Mouse (Mus musculus) neural tube, embryonic 14.5 days (tissue): Measurements from ENCODE around the gene Ramp3. TPM values are rescaled to one million over a fixed set of nuclear protein-coding genes. Genes with fewer than 3 reads are reported as not detected.

Experiments
- ATAC-seq: fragments of 200-750 bp; cut with Nextera tagmentation; 2 replicates; pipeline ENCODE4 v1.8.0; 2017; ENCODE audit warnings: low read depth, mild to moderate bottlenecking, moderate TSS enrichment, moderate library complexity
- H3K27ac ChIP-seq: fragments of 300-500 bp; sonication (generic); 2 replicates; pipeline ENCODE4 v1.5.1; 2014; ENCODE audit warnings: low read depth, mild to moderate bottlenecking, control low read depth, low read length, moderate library complexity, mixed read lengths
- H3K27me3 ChIP-seq: fragments of 300-500 bp; sonication (generic); 2 replicates; pipeline ENCODE4 v1.6.1; 2014; ENCODE audit warnings: low read length; ENCODE audit not compliant: control insufficient read depth, insufficient read depth
- H3K36me3 ChIP-seq: fragments of 300-500 bp; sonication (generic); 2 replicates; pipeline ENCODE4 v1.6.1; 2014; ENCODE audit warnings: low read length, mixed read lengths; ENCODE audit not compliant: control insufficient read depth, insufficient read depth
- H3K4me1 ChIP-seq: fragments of 300-500 bp; sonication (generic); 2 replicates; pipeline ENCODE4 v1.6.1; 2014; ENCODE audit warnings: low read length; ENCODE audit not compliant: control insufficient read depth, insufficient read depth
- H3K4me2 ChIP-seq: fragments of 300-500 bp; sonication (generic); 2 replicates; pipeline ENCODE4 v1.6.1; 2014; ENCODE audit warnings: mild to moderate bottlenecking, low read depth, low read length, control low read depth
- H3K4me3 ChIP-seq: fragments of 300-500 bp; sonication (generic); 2 replicates; pipeline ENCODE4 v1.5.1; 2014; ENCODE audit warnings: low read depth, low read length, control low read depth, mixed read lengths
- H3K9ac ChIP-seq: fragments of 300-500 bp; sonication (generic); replicated peaks from 2 replicates; pipeline ENCODE4 v1.6.1; 2014; ENCODE audit warnings: low read depth, mild to moderate bottlenecking, control low read depth, low read length, mixed read lengths
- H3K9me3 ChIP-seq: fragments of 300-500 bp; sonication (generic); 2 replicates; pipeline ENCODE4 v1.6.1; 2016; ENCODE audit warnings: low read length; ENCODE audit not compliant: control insufficient read depth
- WGBS: fragments of 180-500 bp; shearing (Covaris S2); extraction: QIAGEN DNeasy Blood & Tissue Kit; methylation state at CpG from one replicate; pipeline ENCODE4 v1.1.7; 2014; 5-methylcytosine and 5-hydroxymethylcytosine counted together
- polyA plus RNA-seq: library from polyadenylated mRNA; unstranded; fragments of >200 nt; fragmentation: Nextera tagmentation; extraction: Ambion mirVana; gene quantifications from 2 replicates; pipeline ENCODE4 v1.2.1, GENCODE M21; 2014

Ramp3 gene
- 26.3 and 26.6 TPM in 2 replicates for polyA plus RNA-seq

GRCm38 (mm10) chr11:6658271-6658670 is at the start of gene Ramp3:
Ramp3 (plus strand) TSS chr11:6658521.
- Histone ChIP-seq H3K4me1 (peaks cover 9% of the 10 kb centered on the region; the same call in 1 of the 2 replicates), H3K36me3 (no peaks in the 10 kb centered on the region), H3K4me3 (peak within 1 kb of the TSS; percentile 37), H3K27me3 (no peaks in the 10 kb centered on the region), H3K9me3 (no peaks in the 10 kb centered on the region), H3K9ac (peak within 1 kb of the TSS; percentile 42), H3K4me2 (peak within 1 kb of the TSS; percentile 75), H3K27ac (no peak within 1 kb of the TSS)
- under 1% methylated on average over 18 of the region's 18 CpGs for WGBS
- ATAC-seq: peak; percentile 77

GRCm38 (mm10) chr11:6615250-6616205 is 42.8 kb upstream of the Ramp3 start:
- Histone ChIP-seq H3K36me3 (peaks cover 71% of the 10 kb centered on the region), H3K4me2 (no peak overlapping the region), H3K9me3 (no peaks in the 10 kb centered on the region), H3K4me1 (no peaks in the 10 kb centered on the region), H3K27ac (no peak overlapping the region), H3K4me3 (no peak overlapping the region), H3K9ac (no peak overlapping the region), H3K27me3 (no peaks in the 10 kb centered on the region)
- no peak for ATAC-seq
- WGBS: 96% methylated on average over 12 of the region's 12 CpGs

DNA sequence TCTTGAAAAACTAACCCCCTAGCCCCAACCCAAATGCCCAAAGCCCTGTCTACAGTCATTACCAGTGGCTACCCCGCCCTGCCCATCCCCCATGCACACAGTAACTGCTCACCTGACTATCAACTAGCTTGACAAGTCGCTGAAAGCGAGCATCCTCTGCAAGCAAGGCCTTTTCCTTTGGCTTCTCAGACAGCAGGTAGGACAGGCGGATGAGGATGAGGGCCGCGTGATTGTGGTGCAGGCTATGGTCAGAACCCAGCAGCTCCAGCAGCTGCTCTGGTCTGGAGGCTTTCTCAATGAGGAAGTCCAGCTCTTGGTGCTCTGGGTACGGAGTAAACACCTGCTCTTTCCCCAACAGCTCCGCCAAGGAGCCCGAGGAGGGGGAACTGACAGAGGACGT is 34.6 kb upstream of the Ramp3 start:
- no peaks in the 10 kb centered on the region for H3K9me3 ChIP-seq
- H3K4me3 ChIP-seq: no peak overlapping the region
- 90% methylated on average over 10 of the region's 10 CpGs for WGBS
- peaks cover 19% of the 10 kb centered on the region for H3K4me1 ChIP-seq
- peaks cover 35% of the 10 kb centered on the region for H3K36me3 ChIP-seq
- H3K27me3 ChIP-seq: no peaks in the 10 kb centered on the region
- no peak overlapping the region for H3K9ac ChIP-seq
- ATAC-seq: no peak
- H3K4me2 ChIP-seq: no peak overlapping the region
- H3K27ac ChIP-seq: no peak overlapping the region

- no peaks in the 10 kb centered on the region for H3K27me3 ChIP-seq
- H3K27ac ChIP-seq: no peak overlapping the region
- WGBS: 77% methylated on average over 14 of the region's 14 CpGs
- H3K4me3 ChIP-seq: peak overlapping the region; percentile 68
- peak overlapping the region; percentile 61; the same call in 1 of the 2 replicates for H3K9ac ChIP-seq
- peak overlapping the region; percentile 66 for H3K4me2 ChIP-seq
- H3K36me3 ChIP-seq: peaks cover 25% of the 10 kb centered on the region
- H3K4me1 ChIP-seq: peaks cover 19% of the 10 kb centered on the region
- no peaks in the 10 kb centered on the region for H3K9me3 ChIP-seq
- ATAC-seq: no peak
Measured at GRCm38 (mm10) chr11:6624619-6625382, 33.5 kb upstream of the Ramp3 start.

- H3K9ac ChIP-seq: peak within 1 kb of the TSS; percentile 61
- peak within 1 kb of the TSS; percentile 89 for H3K4me2 ChIP-seq
- H3K27ac ChIP-seq: peak within 1 kb of the TSS; percentile 89
- peak within 1 kb of the TSS; percentile 68 for H3K4me3 ChIP-seq
- H3K36me3 ChIP-seq: peaks cover 15% of the 10 kb centered on the region
- H3K27me3 ChIP-seq: no peaks in the 10 kb centered on the region
- peaks cover 19% of the 10 kb centered on the region for H3K4me1 ChIP-seq
- H3K9me3 ChIP-seq: no peaks in the 10 kb centered on the region
- ATAC-seq: peak; percentile 95
- under 1% methylated on average over 66 of the region's 66 CpGs for WGBS
Measured at GRCm38 (mm10) chr11:6625478-6626387, 32.6 kb upstream of the Ramp3 start, which contains the start of gene Tbrg4. Tbrg4 (minus strand) TSS chr11:6626067.

GRCm38 (mm10) chr11:6626388-6626772 is 31.9 kb upstream of the Ramp3 start:
- 18% methylated on average over 16 of the region's 16 CpGs for WGBS
- ATAC-seq: peak; percentile 35
- H3K27ac ChIP-seq: peak overlapping the region; percentile 89
- H3K4me3 ChIP-seq: peak overlapping the region; percentile 68
- no peaks in the 10 kb centered on the region for H3K9me3 ChIP-seq
- peak overlapping the region; percentile 61 for H3K9ac ChIP-seq
- H3K4me2 ChIP-seq: peak overlapping the region; percentile 89
- peaks cover 9% of the 10 kb centered on the region; the same call in 1 of the 2 replicates for H3K36me3 ChIP-seq
- peaks cover 19% of the 10 kb centered on the region for H3K4me1 ChIP-seq
- no peaks in the 10 kb centered on the region for H3K27me3 ChIP-seq

GRCm38 (mm10) chr11:6627731-6628130 is 30.6 kb upstream of the Ramp3 start:
- no peaks in the 10 kb centered on the region for H3K36me3 ChIP-seq
- H3K4me3 ChIP-seq: no peak overlapping the region
- 87% methylated on average over 4 of the region's 4 CpGs for WGBS
- H3K9me3 ChIP-seq: no peaks in the 10 kb centered on the region
- no peak overlapping the region for H3K4me2 ChIP-seq
- H3K27ac ChIP-seq: no peak overlapping the region
- peaks cover 19% of the 10 kb centered on the region for H3K4me1 ChIP-seq
- H3K9ac ChIP-seq: no peak overlapping the region
- no peaks in the 10 kb centered on the region for H3K27me3 ChIP-seq
- ATAC-seq: no peak

- ATAC-seq: no peak
- H3K4me2 ChIP-seq: no peak overlapping the region
- 13% methylated on average over 4 of the region's 4 CpGs for WGBS
- no peak overlapping the region for H3K27ac ChIP-seq
- no peaks in the 10 kb centered on the region for H3K27me3 ChIP-seq
- H3K4me3 ChIP-seq: no peak overlapping the region
- peaks cover 18% of the 10 kb centered on the region for H3K4me1 ChIP-seq
- H3K9ac ChIP-seq: no peak overlapping the region
- no peaks in the 10 kb centered on the region for H3K36me3 ChIP-seq
- H3K9me3 ChIP-seq: no peaks in the 10 kb centered on the region
Measured at GRCm38 (mm10) chr11:6628568-6628967, 29.8 kb upstream of the Ramp3 start.
